Mouse (Mus musculus) kidney, postnatal 36 days (tissue): ENCODE measurements at regions not wholly inside any gene's neighbourhood (a gene's known extent, or its start where the extent isn't known, plus 50 kb on each side); places are given as distances from the start of the nearest gene placed in this dataset.

Experiments
- DNase-seq, 2 experiments: peaks; one replicate each; pipeline ENCODE4 v3.0.0; 2021 to 2022; ENCODE audit warnings: mixed read lengths in 2 of 2

DNA sequence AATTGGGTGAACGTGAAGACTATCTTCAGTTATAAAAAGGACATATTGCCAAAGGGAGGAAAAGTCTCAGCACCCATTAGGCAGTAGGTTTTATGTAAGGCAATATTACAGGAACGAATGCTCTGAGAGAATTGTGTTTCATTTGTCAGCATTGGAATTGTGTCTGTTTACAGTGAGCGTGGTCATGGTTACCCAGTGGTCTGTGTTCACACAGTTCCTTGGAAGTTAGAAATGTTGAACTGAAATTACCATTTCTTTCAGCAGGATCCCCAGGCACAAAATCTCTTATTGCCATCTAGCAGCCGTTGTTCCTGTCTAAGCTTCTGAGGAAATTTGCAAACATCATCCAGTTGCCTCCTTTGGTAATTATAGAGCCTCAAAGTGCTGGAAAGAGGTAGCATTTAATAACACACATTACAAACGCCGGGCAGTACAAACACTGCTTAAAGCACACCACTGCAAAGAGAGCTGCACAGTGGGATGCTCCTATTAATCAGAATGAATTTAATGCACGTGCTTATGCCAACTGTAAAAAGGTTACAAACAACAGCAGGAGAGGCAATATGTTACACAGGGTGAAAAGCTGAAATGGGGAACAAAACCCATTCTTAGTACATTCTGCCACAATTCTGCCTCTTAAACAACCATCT lies 555.4 kb upstream of the Marcks start:
- DNase-seq: no peak

- DNase-seq: no peak
Measured at GRCm38 (mm10) chr10:37692851-37693250, 554.1 kb upstream of the Marcks start.

DNA sequence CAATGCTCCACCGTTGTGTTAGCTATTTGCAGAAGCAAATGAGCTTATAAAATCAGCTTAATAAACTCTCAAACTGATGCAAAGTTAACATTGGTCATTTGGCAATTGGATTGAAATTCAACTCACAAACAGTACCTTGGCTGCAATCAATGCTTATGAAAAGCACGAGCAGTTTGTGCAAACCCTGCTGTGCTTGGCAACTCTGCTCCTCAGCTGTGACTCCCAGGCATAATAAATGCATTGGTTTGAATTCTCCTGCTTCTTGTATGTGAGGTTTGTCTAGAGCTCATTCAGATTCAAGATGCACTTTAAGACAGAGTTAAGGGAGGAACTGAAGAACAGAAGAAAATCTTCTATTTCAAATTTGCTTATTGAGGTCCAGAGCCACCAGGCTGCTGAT lies 553.2 kb upstream of the Marcks start:
- no peak for DNase-seq

GRCm38 (mm10) chr10:37683101-37683500 lies 544.4 kb upstream of the Marcks start:
- DNase-seq: peak in 1 of 2 experiments; percentile 7

DNA sequence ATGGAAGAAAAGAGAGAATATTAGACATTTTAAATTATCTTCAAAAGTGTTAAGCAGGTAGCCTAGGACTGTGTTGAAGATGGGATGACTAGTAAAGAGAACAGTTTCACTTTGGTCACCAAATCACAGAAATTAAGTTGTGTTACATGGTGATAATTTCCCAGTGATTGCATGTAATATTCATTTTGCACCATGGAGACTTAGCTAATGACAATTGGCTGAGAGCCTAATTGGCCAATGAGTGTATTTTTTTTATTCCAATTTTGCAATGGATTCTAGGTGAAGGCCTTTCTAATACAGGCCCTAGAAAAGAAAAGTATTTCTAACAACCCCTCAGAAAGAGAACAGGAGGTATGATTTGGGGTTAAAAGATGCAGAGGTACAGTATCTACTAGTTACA lies 541.9 kb upstream of the Marcks start:
- no peak for DNase-seq

DNA sequence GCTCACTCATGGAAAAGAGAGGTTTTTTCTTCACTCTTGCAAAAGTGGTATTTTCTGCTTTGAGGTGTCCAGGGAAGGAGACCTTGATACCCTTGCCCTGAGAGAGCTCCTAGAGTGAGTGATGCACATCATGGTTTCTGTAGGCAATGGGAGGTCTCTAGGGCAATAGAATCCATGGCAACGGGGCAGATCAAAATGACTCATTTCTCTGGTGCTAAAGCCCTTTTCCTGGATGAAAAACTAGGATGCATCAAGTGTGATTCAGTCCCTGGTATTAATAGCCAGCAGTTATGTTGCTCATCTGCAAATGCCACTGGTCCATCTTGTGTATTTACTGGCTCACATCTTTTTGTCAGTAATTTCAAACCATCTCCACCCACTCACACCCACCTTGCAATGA lies 539.1 kb upstream of the Marcks start:
- no peak for DNase-seq

- DNase-seq: no peak
Measured at GRCm38 (mm10) chr10:37668827-37669226, 530.1 kb upstream of the Marcks start.

DNA sequence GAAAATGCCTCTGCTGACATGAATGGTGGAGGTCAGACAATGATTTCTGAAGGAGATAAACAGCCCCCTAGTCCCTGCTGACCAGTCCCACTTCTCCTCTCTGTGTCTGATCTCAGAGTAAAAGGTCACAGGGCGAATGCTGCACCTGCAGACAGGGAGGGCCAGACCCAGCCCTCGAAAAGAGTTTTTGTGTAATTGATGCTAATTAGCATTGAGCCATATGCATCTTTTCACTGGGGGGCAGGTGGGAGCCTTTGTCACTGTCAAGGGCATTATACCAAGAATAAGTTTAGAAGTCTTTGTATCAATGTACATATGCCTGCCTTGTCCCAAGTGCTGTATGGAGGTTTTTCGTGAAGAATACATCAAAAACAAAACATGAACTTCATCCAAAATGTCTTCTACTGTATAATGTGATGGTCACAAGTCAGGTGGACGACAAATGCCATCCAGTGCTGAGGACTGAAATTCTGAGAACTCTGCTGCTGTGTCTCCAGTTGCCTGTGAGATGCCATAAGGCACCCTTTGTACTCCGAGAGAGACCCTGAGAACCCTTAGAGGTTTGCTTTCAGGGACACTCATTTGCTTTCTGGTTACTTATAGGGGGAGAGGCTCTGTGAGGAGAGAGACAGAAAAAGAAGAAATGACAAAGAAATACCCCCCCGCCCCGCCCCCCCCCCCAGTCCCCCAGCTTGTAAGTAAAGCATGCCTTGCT lies 528.5 kb upstream of the Marcks start:
- DNase-seq: no peak

DNA sequence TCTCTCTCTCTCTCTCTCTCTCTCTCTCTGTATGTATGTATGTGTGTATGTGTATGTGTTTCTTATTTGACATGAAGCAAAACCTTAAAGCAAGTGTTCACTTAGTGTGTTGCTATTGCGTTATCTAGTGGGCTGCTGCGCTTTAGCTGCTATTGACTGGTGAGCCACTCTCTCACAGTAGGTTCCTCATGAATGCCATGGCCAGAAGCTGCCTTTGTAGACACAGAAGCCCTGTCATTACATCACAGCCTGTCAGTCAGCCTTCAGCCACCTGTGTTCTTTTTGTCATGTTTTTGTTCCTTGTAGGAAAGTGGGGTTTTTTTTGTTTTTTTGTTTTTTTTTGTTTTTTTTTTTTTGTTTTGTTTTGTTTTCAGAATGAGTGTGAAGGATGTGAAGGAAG lies 527.8 kb upstream of the Marcks start:
- DNase-seq: no peak

DNA sequence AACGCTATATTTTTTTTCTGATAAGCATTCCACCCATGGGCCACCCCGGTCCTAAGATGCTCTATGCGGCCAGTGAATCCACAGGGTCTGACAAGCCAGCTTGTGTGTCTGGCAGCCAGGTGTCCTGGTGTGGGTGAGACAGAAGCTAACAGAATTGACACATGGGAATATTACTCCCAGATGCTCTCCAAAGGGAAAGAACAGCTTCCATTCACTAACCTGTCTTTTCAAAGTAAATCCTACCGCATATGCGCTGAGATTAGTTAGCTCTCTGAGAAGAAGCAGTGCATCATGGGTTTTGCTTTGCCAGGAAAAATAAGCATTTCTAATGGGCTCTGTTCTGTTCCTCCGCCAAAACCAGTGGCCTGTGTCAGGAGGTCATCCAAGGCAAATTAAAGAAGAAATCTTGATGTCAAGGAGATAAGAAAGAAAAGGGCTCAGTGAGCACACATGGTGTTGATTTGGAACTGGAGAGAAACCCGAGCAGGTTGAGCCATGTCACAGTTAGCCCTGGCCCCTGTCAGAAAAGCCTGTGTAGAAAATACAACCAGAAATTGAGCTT lies 498.4 kb upstream of the Marcks start:
- DNase-seq: peak in 1 of 2 experiments; percentile 25

DNA sequence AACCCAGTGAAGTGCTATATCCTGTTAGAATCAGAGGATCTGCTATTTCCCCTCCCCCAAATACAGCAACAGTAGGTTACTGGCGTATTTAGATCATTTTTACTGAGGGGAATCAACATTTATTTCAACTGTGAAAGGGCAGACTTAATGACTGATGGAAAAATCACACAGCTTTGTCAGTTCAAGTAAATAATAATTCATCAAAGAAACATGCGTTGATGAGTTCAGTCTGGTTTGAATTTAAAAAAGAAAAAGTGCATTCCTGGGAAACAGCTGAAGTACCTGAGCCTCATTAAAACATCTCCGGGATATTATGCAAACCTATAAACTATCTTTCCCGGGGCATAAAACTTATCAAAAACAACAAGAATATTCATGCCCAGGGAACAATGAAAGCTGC lies 497.7 kb upstream of the Marcks start:
- no peak for DNase-seq

GRCm38 (mm10) chr10:37630403-37630802 lies 491.7 kb upstream of the Marcks start:
- DNase-seq: no peak

DNA sequence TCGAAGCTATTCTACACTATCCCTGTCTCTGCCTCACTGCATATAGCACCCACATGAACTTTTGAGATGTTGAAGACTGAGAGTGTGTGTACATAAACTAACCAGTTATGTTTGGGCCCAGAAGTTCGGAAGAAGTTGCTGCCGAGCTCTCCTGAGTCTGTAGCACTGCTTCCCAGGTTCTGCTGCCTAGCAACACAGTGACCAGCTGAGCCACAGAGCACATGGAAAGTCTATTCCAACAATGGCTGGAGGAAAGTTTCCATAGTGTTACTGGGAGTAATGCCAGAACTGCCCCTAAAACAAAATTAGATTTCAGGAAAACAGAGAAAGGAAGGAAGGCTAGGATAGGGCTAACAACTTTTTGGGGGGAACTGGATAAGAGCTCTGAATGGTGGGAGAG lies 489.2 kb upstream of the Marcks start:
- DNase-seq: no peak

GRCm38 (mm10) chr10:37626758-37627201 lies 488.1 kb upstream of the Marcks start:
- DNase-seq: no peak

DNA sequence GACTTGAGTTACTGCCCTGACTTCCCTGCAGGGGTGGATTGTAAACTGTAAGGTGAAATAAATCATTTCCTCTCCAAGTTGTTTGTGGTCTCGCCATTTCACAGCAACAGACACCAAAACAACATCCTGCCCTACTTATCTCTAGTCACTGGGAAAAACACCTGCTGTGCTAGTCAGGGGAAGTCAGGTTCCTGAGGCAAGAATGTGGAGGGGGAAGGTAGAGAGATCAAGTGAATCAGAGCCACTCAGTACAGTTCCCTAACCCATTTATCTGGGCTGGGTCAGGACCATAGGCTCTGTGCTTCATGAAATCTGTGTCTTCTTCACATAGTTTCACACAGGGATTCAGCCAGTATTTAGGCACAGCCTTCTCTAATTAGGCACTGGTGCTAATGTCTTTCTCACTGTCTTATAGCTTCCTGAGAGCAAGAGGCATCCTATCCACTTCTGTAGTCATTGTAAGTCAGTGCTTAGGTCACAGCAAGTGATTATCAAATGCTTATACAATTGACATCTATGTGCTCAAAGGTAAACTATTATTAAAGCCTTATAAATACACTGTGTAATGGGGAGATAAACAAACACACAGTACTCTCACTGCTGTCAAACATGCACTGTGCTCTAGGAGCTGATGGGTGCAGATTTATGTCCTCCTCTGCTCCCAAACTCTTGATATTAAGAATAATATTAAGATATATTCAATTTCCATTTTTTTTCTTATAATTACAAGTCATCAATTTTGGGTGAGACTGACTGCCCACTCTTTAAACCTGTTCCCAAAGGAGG lies 487.4 kb upstream of the Marcks start:
- DNase-seq: no peak

- DNase-seq: no peak
Measured at GRCm38 (mm10) chr10:37623041-37623440, 484.3 kb upstream of the Marcks start.

DNA sequence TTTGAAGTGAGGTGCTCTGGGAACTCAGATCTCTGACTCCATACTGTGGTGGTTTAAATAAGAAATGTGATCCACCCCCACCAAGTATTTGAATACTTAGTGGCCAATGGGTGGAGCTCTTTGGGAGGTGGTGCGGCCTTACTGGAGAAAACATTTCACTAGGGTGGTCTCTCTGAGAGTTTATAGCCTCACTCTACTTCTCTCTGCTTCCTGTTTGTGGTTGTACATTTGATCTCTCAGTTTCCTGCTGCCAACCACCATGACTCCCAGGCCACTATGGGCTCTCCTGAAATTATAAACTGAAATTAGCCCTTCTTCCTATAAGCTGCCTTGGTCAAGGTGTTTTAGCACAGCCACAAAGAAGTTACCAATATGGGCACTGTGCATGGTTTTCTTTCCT lies 479.9 kb upstream of the Marcks start:
- no peak for DNase-seq

DNA sequence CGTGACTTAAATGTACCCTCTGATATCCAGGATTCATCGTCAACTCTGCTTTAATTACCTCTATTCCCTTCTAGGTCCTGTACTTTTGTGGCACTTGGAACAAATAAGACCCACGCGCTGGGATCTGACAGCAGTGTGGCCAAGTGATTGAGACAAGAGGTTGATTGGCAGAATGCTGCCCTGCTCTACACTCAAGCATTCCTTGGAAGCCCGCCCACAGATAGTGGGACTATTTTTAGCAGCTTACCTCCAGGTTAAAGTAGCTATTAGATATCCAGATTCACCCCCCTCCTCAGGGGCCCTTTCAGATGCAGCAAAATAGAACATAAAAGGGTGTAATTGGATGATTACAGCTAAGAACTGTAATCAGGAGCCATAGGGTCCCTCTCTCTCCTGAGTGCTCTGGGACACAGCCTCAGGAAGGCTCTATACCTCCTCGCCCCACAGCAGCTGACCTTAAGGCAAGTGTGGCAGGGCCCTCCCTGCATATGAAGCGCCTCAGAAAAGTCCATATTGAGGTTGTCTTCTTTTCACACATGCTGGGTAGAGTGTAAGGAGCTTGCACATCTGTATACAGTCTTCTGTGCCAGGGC lies 479.1 kb upstream of the Marcks start:
- no peak for DNase-seq

GRCm38 (mm10) chr10:37615926-37616691 lies 477.4 kb upstream of the Marcks start:
- DNase-seq: no peak

DNA sequence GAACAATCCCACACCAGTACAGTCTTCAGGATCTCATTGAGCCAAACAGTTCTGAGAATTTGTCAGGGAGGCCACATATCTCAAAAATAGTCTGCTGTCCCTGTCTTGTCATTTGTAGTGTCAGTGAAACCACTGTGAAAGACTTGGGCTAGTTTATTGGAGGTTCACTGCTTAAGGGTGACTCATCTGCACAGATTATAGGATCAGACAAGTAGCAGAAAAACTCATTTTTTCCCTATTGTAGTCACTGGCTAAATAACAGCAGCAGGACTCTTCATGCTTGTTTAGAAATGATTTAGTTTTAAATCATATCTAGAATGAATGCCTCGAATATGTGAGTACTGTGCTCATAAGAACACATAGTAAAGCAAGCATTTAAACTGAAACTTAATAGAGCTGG lies 475.2 kb upstream of the Marcks start:
- no peak for DNase-seq

DNA sequence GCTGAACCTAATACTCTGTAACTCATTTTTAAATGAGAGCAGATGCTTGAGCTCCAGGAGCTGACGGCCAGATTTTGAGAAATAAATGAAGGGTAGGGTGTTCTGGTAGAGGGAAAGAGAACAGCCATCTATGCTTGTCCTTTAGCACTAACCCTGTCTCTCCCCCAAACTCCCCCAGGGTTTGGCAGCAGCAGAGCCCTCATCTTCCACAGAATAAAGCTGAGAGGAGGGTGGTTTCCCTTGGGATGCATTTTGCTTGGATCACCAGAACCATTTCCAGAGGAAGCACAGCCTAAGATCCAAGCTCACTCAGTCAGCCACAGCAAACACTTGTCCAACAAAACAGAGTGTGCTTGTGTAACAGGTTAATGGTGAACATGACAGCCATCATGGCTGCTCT lies 464.8 kb upstream of the Marcks start:
- DNase-seq: no peak

GRCm38 (mm10) chr10:37602936-37603335 lies 464.2 kb upstream of the Marcks start:
- DNase-seq: no peak
